8 mouse cellular contexts compared by ENCODE assay signal in genomic region chr17:35438885-35439284, GRCm38 (mm10). TPM values are rescaled to one million over a fixed set of nuclear protein-coding genes. Genes with fewer than 3 reads are reported as not detected.
DNase-seq lines count a peak whose midpoint lies in the region; ATAC-seq and TF ChIP-seq lines count a peak whose summit lies in the region.
"Not testable (repeated sequence)": the region's sequence is repeated elsewhere in the genome, so short reads cannot be mapped to it uniquely, and the experiment has no call there.

TSS of gene H2-Q7 (plus strand) at chr17:35439155.

- TF ChIP-seq CTCF in intestine, postnatal 0 days (IDR thresholded peaks at IDR 0.05; ENCODE audit: low read depth): peak; percentile 25; the same call in 1 of the 2 replicates

- DNase-seq in adrenal gland, adult 8-10 months: peak; percentile 82
- DNase-seq in heart, adult 18-20 months: peak; percentile 90 to 96
- peak; percentile 62 to 65 for DNase-seq in left cerebral cortex, postnatal 14 days (ENCODE audit: low spot score in 2 of 2)
- peak; percentile 67 for DNase-seq in retina, postnatal 7 days (ENCODE audit: low read depth, low spot score)
- DNase-seq in thymus, postnatal 4 days: peak; percentile 45

- H3K27ac ChIP-seq in embryonic facial prominence, embryonic 12.5 days; intestine, postnatal 0 days (ENCODE audit: low read depth, low read length): not testable (repeated sequence)

- H3K4me2 ChIP-seq in embryonic facial prominence, embryonic 12.5 days (replicated peaks): peak within 1 kb of the TSS; percentile 76
- H3K4me2 ChIP-seq in intestine, postnatal 0 days (replicated peaks; ENCODE audit: low read depth): peak within 1 kb of the TSS; percentile 81

- peak within 1 kb of the TSS; percentile 68 for H3K9ac ChIP-seq in embryonic facial prominence, embryonic 12.5 days
- H3K9ac ChIP-seq in intestine, postnatal 0 days (ENCODE audit: low read depth, low read length): not testable (repeated sequence)

- ATAC-seq in embryonic facial prominence, embryonic 12.5 days (ENCODE audit: insufficient number of reproducible peaks, insufficient read depth, low FRiP score, low TSS enrichment): peak; percentile 78
- peak; percentile 91 for ATAC-seq in intestine, postnatal 0 days

- H3K4me3 ChIP-seq in embryonic facial prominence, embryonic 12.5 days: peak within 1 kb of the TSS; percentile 52
- peak within 1 kb of the TSS; percentile 40 for H3K4me3 ChIP-seq in intestine, postnatal 0 days (ENCODE audit: low read depth, low read length)
- H3K4me3 ChIP-seq in megakaryocyte, embryonic 14.5 days (replicated peaks): peak within 1 kb of the TSS; percentile 86

- not testable (repeated sequence) for H3K36me3 ChIP-seq in embryonic facial prominence, embryonic 12.5 days; intestine, postnatal 0 days (ENCODE audit: control insufficient read depth, insufficient read depth); megakaryocyte, embryonic 14.5 days (replicated peaks; ENCODE audit: low read length)

- peaks cover 20% of the 10 kb centered on the region; the same call in 1 of the 2 replicates for H3K27me3 ChIP-seq in embryonic facial prominence, embryonic 12.5 days
- H3K27me3 ChIP-seq in intestine, postnatal 0 days (replicated peaks; ENCODE audit: control insufficient read depth, insufficient read depth, low read length); megakaryocyte, embryonic 14.5 days (replicated peaks): not testable (repeated sequence)

- H3K4me1 ChIP-seq in embryonic facial prominence, embryonic 12.5 days; intestine, postnatal 0 days (replicated peaks; ENCODE audit: control insufficient read depth, insufficient read depth, low read length): not testable (repeated sequence)
- peaks cover 11% of the 10 kb centered on the region for H3K4me1 ChIP-seq in megakaryocyte, embryonic 14.5 days

- not testable (repeated sequence) for H3K9me3 ChIP-seq in embryonic facial prominence, embryonic 12.5 days; intestine, postnatal 0 days (ENCODE audit: control insufficient read depth)
- peaks cover 13% of the 10 kb centered on the region for H3K9me3 ChIP-seq in megakaryocyte, embryonic 14.5 days

- intact Hi-C loops in left cerebral cortex, postnatal 14 days (cut with DNase I): not testable (repeated sequence)

- 2% methylated on average over 18 of the region's 18 CpGs for WGBS in embryonic facial prominence, embryonic 12.5 days
- 4% methylated on average over 18 of the region's 18 CpGs for WGBS in intestine, postnatal 0 days

RNA-seq across cellular contexts. Expression of gene H2-Q7, which starts in this region (rescaled TPM):
- 10 to 100 TPM in 2 of 4 experiments, 1 to 10 TPM in 2; 7.6 to 11.5 (median 9.8) TPM for total RNA-seq in adrenal gland, adult 8-10 months (2022)
- 4.6 and 5.9 TPM in 2 replicates for polyA plus RNA-seq in embryonic facial prominence, embryonic 12.5 days (2016; fragmentation: Nextera tagmentation; extraction: Ambion mirVana)
- total RNA-seq in heart, adult 18-20 months (2021): 10 to 100 TPM in 1 of 2 experiments, 1 to 10 TPM in 1; 7.4 to 21.5 TPM
- 2.7 and 3.6 TPM in 2 replicates for polyA plus RNA-seq in intestine, postnatal 0 days (2015; fragmentation: Nextera tagmentation; extraction: Ambion mirVana)
- under 1 TPM; 0.35 to 0.36 TPM for total RNA-seq in left cerebral cortex, postnatal 14 days (2021)
- polyA plus RNA-seq in megakaryocyte, embryonic 14.5 days (2012; ENCODE audit: insufficient read depth, low replicate concordance): 3.2 and 20.1 TPM in 2 replicates

Comparison
In these comparisons a context has a peak if more than half of its experiments do, and no peak if none do; other contexts are left out.
1. RNA of gene H2-Q7 (total RNA-seq): 7.4 to 21.5 TPM in heart, adult 18-20 months and 7.6 to 11.5 TPM in adrenal gland, adult 8-10 months; 0.35 to 0.36 TPM in left cerebral cortex, postnatal 14 days; every median in the first group is over 4 times any median in the second.
2. Peak in DNase-seq in left cerebral cortex, postnatal 14 days; RNA of the gene not detected or under 1 TPM.
3. Peak in every context shown above with its lines, with median percentiles within 50 percentile points of each other: DNase-seq and H3K4me3 ChIP-seq.